Mouse (Mus musculus): ENCODE measurements around the gene Pdcd6. TPM values are rescaled to one million over a fixed set of nuclear protein-coding genes. Genes with fewer than 3 reads are reported as not detected.

Pdcd6 gene
- total RNA-seq, 1 experiment: 101 TPM

GRCm38 (mm10) chr13:74260231-74260992 is 57.0 kb downstream of the Pdcd6 start:
- no peak overlapping the region for H3K27ac ChIP-seq (ENCODE audit: insufficient read depth, low read depth, low read length, poor library complexity, severe bottlenecking)
- no peaks in the 10 kb centered on the region for H3K36me3 ChIP-seq (ENCODE audit: control insufficient read depth, insufficient read depth, low read length, poor library complexity, severe bottlenecking)
- no peaks in the 10 kb centered on the region for H3K9me3 ChIP-seq (ENCODE audit: control insufficient read depth, insufficient read depth, low read depth, low read length)
- in situ Hi-C loops (cut with MboI; ENCODE audit: low sequenced_read_pairs in 2 of 2, unreplicated experiment in 2 of 2): no loop called here
- peak overlapping the region; percentile 62 to 67 for H3K4me3 ChIP-seq (ENCODE audit: insufficient read depth in 1 of 2, low read depth in 1 of 2, low read length in 2 of 2, poor library complexity in 1 of 2, severe bottlenecking in 1 of 2)
- peak; percentile 51 for DNase-seq (ENCODE audit: low read depth, low spot score)
- 0 out of 4 replicates have a peak, but pooled peaks cover 0 to 2% of the 10 kb centered on the region in 2 experiments for H3K4me1 ChIP-seq (ENCODE audit: control insufficient read depth in 2 of 2, insufficient read depth in 2 of 2, low read length in 2 of 2, poor library complexity in 1 of 2)
- peak overlapping the region; percentile 68 for H3K9ac ChIP-seq (ENCODE audit: insufficient read depth, low read depth, low read length, poor library complexity, severe bottlenecking)
- no peak for TF ChIP-seq ZC3H11A (IDR thresholded peaks at IDR 0.05; ENCODE audit: borderline replicate concordance, low read depth, low read length)
- TF ChIP-seq HCFC1 (IDR thresholded peaks at IDR 0.05; ENCODE audit: borderline replicate concordance, insufficient read depth, low read length): no peak
- no peak for TF ChIP-seq ZNF384 (IDR thresholded peaks at IDR 0.05; ENCODE audit: low read depth, low read length)
- TF ChIP-seq MAFK (IDR thresholded peaks at IDR 0.05; ENCODE audit: insufficient read depth, low read depth, low read length): no peak
- TF ChIP-seq CHD2 (IDR thresholded peaks at IDR 0.05; ENCODE audit: low read depth, low read length): no peak

GRCm38 (mm10) chr13:74259460-74260230 is 57.7 kb downstream of the Pdcd6 start:
- TF ChIP-seq ZNF384 (IDR thresholded peaks at IDR 0.05; ENCODE audit: low read depth, low read length) (no peak), HCFC1 (IDR thresholded peaks at IDR 0.05; ENCODE audit: borderline replicate concordance, insufficient read depth, low read length) (no peak), MAFK (IDR thresholded peaks at IDR 0.05; ENCODE audit: insufficient read depth, low read depth, low read length) (no peak), CHD2 (IDR thresholded peaks at IDR 0.05; ENCODE audit: low read depth, low read length) (no peak), ZC3H11A (IDR thresholded peaks at IDR 0.05; ENCODE audit: borderline replicate concordance, low read depth, low read length) (no peak)
- no peaks in the 10 kb centered on the region for H3K36me3 ChIP-seq (ENCODE audit: control insufficient read depth, insufficient read depth, low read length, poor library complexity, severe bottlenecking)
- H3K9me3 ChIP-seq (ENCODE audit: control insufficient read depth, insufficient read depth, low read depth, low read length): no peaks in the 10 kb centered on the region
- no peak overlapping the region for H3K27ac ChIP-seq (ENCODE audit: insufficient read depth, low read depth, low read length, poor library complexity, severe bottlenecking)
- H3K4me1 ChIP-seq (ENCODE audit: control insufficient read depth in 2 of 2, insufficient read depth in 2 of 2, low read length in 2 of 2, poor library complexity in 1 of 2): 0 out of 4 replicates have a peak, but pooled peaks cover 0 to 2% of the 10 kb centered on the region in 2 experiments
- DNase-seq (ENCODE audit: low read depth, low spot score): peak; percentile 40
- peak overlapping the region; percentile 62 to 67 for H3K4me3 ChIP-seq (ENCODE audit: insufficient read depth in 1 of 2, low read depth in 1 of 2, low read length in 2 of 2, poor library complexity in 1 of 2, severe bottlenecking in 1 of 2)
- peak overlapping the region; percentile 68 for H3K9ac ChIP-seq (ENCODE audit: insufficient read depth, low read depth, low read length, poor library complexity, severe bottlenecking)
- in situ Hi-C loops (cut with MboI; ENCODE audit: low sequenced_read_pairs in 2 of 2, unreplicated experiment in 2 of 2): no loop called here

Other genes starting within 250 kb of the Pdcd6 start
- gene Slc9a3, start 196.1 kb downstream of the Pdcd6 start, total RNA-seq (2012; rRNA removed): 0.05 TPM in 1 of 2 replicates, not detected in the other
- 20.5 and 28.8 TPM in 2 replicates for gene Exoc3, start 108.8 kb downstream of the Pdcd6 start, total RNA-seq (2012; rRNA removed)
- gene Ahrr, start 25.2 kb downstream of the Pdcd6 start, total RNA-seq (2012; rRNA removed): 0.27 and 0.32 TPM in 2 replicates
- gene Sdha, start 32.7 kb upstream of the Pdcd6 start, total RNA-seq (2012; rRNA removed): 138 and 156 TPM in 2 replicates
- 61.3 and 65.9 TPM in 2 replicates for gene Ccdc127, start 32.7 kb upstream of the Pdcd6 start, total RNA-seq (2012; rRNA removed)
- gene Lrrc14b, start 46.4 kb upstream of the Pdcd6 start, total RNA-seq (2012; rRNA removed): 0.22 and 0.32 TPM in 2 replicates
- 3.0 and 4.5 TPM in 2 replicates for gene Zfp72, start 73.3 kb upstream of the Pdcd6 start, total RNA-seq (2012; rRNA removed)
- gene Ftl1-ps1, start 82.1 kb upstream of the Pdcd6 start, total RNA-seq (2012; rRNA removed): 2,182 and 2,189 TPM in 2 replicates
- gene Zfp825, start 176.4 kb upstream of the Pdcd6 start, total RNA-seq (2012; rRNA removed): 10.1 and 11.6 TPM in 2 replicates